Mouse (Mus musculus): ENCODE data around the gene Gimap9. TPM values are rescaled to one million over a fixed set of nuclear protein-coding genes. Genes with fewer than 3 reads are reported as not detected.

Gimap9 gene
- polyA plus RNA-seq, 1 experiment from 2014 or later = 14.2 TPM

- no peaks in the 10 kb centered on the region for H3K27me3 ChIP-seq (replicated peaks; ENCODE audit: insufficient read depth, low read length)
These were observed 7.9 kb upstream of the Gimap9 start for GRCm38 (mm10) chr6:48668022-48668421.

DNA sequence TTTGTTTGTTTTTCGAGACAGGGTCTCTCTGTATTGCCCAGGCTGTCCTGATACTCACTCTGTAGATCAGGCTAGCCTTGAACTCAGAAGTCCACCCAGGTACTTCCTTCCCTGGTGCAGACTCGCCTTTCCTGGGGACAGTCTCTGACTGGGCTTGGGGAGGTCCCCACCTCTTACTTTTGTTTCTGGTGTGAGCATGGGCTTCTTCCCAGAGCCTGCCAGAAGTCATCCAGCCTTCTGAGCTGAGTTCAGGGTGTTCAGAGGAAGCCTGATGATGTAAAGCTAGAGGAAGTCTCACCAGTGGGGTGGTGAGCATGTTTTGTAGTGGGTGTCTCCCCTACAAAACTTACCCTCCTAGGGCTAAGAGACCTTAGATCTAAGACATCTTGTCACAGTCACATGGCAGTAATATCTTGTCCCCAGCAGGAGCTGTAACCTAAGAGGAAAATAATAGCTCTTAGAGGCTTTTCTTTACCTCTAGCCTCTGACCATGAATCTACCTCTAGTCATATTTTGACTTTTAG is 6.4 kb upstream of the Gimap9 start:
- DNase-seq (ENCODE audit: low spot score) = no peak
- no peak overlapping the region for H3K4me2 ChIP-seq (replicated peaks; ENCODE audit: low read depth, low read length)
- H3K9ac ChIP-seq (replicated peaks; ENCODE audit: low read depth) = no peak overlapping the region
- no peak for TF ChIP-seq EP300 (IDR thresholded peaks at IDR 0.05)
- no peak for TF ChIP-seq CTCF (IDR thresholded peaks at IDR 0.05)
- WGBS = 63% methylated on average over 2 of the region's 2 CpGs
- no peak overlapping the region for H3K4me3 ChIP-seq (ENCODE audit: low read depth, low read length)
- H3K27ac ChIP-seq (ENCODE audit: low read length) = no peak overlapping the region
- H3K4me1 ChIP-seq (ENCODE audit: insufficient read depth, low read depth, low read length) = no peaks in the 10 kb centered on the region
- H3K27me3 ChIP-seq (replicated peaks; ENCODE audit: insufficient read depth, low read length) = no peaks in the 10 kb centered on the region
- no peaks in the 10 kb centered on the region for H3K9me3 ChIP-seq (ENCODE audit: low read length)
- ATAC-seq = no peak
- H3K36me3 ChIP-seq (ENCODE audit: insufficient read depth, low read length) = no peaks in the 10 kb centered on the region

More at GRCm38 (mm10) chr6:48668022-48668421, 7.9 kb upstream of the Gimap9 start:
- no peak for TF ChIP-seq CTCF (IDR thresholded peaks at IDR 0.05)
- TF ChIP-seq EP300 (IDR thresholded peaks at IDR 0.05) = no peak
- ATAC-seq (no peak), DNase-seq (ENCODE audit: low spot score) (no peak)
- Histone ChIP-seq H3K36me3 (ENCODE audit: insufficient read depth, low read length) (no peaks in the 10 kb centered on the region), H3K9me3 (ENCODE audit: low read length) (no peaks in the 10 kb centered on the region), H3K27ac (ENCODE audit: low read length) (no peak overlapping the region), H3K4me1 (ENCODE audit: insufficient read depth, low read depth, low read length) (no peaks in the 10 kb centered on the region), H3K4me2 (replicated peaks; ENCODE audit: low read depth, low read length) (no peak overlapping the region), H3K9ac (replicated peaks; ENCODE audit: low read depth) (no peak overlapping the region), H3K4me3 (ENCODE audit: low read depth, low read length) (no peak overlapping the region)

GRCm38 (mm10) chr6:48674291-48675058 is 1.5 kb upstream of the Gimap9 start:
- DNase-seq (ENCODE audit: low spot score) (no peak), ATAC-seq (no peak)
- Histone ChIP-seq H3K4me2 (replicated peaks; ENCODE audit: low read depth, low read length) (no peak overlapping the region), H3K36me3 (ENCODE audit: insufficient read depth, low read length) (no peaks in the 10 kb centered on the region), H3K4me1 (ENCODE audit: insufficient read depth, low read depth, low read length) (no peaks in the 10 kb centered on the region), H3K9me3 (ENCODE audit: low read length) (no peaks in the 10 kb centered on the region), H3K4me3 (ENCODE audit: low read depth, low read length) (no peak overlapping the region), H3K27me3 (replicated peaks; ENCODE audit: insufficient read depth, low read length) (no peaks in the 10 kb centered on the region), H3K27ac (ENCODE audit: low read length) (no peak overlapping the region), H3K9ac (replicated peaks; ENCODE audit: low read depth) (no peak overlapping the region)
- 93% methylated on average over 9 of the region's 9 CpGs for WGBS
- TF ChIP-seq EP300 (IDR thresholded peaks at IDR 0.05) (no peak), CTCF (IDR thresholded peaks at IDR 0.05) (no peak)

GRCm38 (mm10) chr6:48675400-48675930 is 464 bp upstream of the Gimap9 start:
- 43% methylated on average over 10 of the region's 10 CpGs for WGBS
- Histone ChIP-seq H3K4me3 (ENCODE audit: low read depth, low read length) (peak overlapping the region; percentile 31), H3K9ac (replicated peaks; ENCODE audit: low read depth) (no peak overlapping the region)

DNA sequence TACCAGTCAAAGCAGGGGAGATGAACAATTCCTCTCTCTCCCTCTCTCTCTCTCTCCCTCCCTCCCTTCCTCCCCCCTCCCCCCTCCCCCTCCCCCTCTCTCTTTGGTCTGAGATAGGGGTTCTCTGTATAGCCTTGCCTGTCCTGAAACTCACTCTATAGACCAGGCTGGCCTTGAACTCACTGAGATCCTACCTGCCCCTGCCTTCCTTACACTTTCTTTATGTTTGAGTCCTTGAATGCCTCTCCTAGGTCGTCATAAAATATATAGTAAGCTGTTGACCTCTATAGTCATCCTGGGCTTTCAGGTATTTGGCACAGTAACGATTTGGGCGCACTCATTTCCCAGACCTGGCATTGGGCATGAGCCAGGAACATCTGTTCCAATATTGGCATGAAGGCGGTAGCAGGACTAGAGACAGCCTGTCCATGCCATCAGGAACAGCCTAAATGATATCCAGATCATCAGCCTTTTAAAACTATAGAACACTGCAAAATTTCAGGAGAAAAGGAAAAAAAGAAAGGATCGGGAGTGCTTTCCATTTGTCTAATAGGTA is 1.0 kb downstream of the Gimap9 start:
- peak overlapping the region; percentile 50 for H3K4me2 ChIP-seq (replicated peaks; ENCODE audit: low read depth, low read length)
- ATAC-seq = no peak
- no peak overlapping the region for H3K9ac ChIP-seq (replicated peaks; ENCODE audit: low read depth)

More at GRCm38 (mm10) chr6:48675400-48675930, 464 bp upstream of the Gimap9 start:
- Histone ChIP-seq H3K27me3 (replicated peaks; ENCODE audit: insufficient read depth, low read length) (no peaks in the 10 kb centered on the region), H3K4me2 (replicated peaks; ENCODE audit: low read depth, low read length) (peak overlapping the region; percentile 50), H3K9me3 (ENCODE audit: low read length) (no peaks in the 10 kb centered on the region), H3K4me1 (ENCODE audit: insufficient read depth, low read depth, low read length) (no peaks in the 10 kb centered on the region), H3K36me3 (ENCODE audit: insufficient read depth, low read length) (no peaks in the 10 kb centered on the region), H3K27ac (ENCODE audit: low read length) (no peak overlapping the region; the same call in 1 of the 2 replicates)
- no peak for DNase-seq (ENCODE audit: low spot score)
- TF ChIP-seq EP300 (IDR thresholded peaks at IDR 0.05) (no peak), CTCF (IDR thresholded peaks at IDR 0.05) (no peak)
- ATAC-seq = 0 out of 2 replicates have a peak, but pooled peaks have one; percentile 11

More for the DNA sequence above, 1.0 kb downstream of the Gimap9 start:
- no peak overlapping the region for H3K27ac ChIP-seq (ENCODE audit: low read length)
- H3K36me3 ChIP-seq (ENCODE audit: insufficient read depth, low read length) = no peaks in the 10 kb centered on the region
- DNase-seq (ENCODE audit: low spot score) = no peak
- H3K9me3 ChIP-seq (ENCODE audit: low read length) = no peaks in the 10 kb centered on the region
- no peaks in the 10 kb centered on the region for H3K4me1 ChIP-seq (ENCODE audit: insufficient read depth, low read depth, low read length)
- H3K27me3 ChIP-seq (replicated peaks; ENCODE audit: insufficient read depth, low read length) = no peaks in the 10 kb centered on the region
- WGBS = 73% methylated on average over 5 of the region's 5 CpGs
- H3K4me3 ChIP-seq (ENCODE audit: low read depth, low read length) = 0 out of 2 replicates have a peak overlapping the region, but pooled peaks have one; percentile 31
- no peak for TF ChIP-seq CTCF (IDR thresholded peaks at IDR 0.05)
- TF ChIP-seq EP300 (IDR thresholded peaks at IDR 0.05) = no peak

Data from lung, postnatal 0 days (tissue).